Mouse (Mus musculus) layer of hippocampus, adult 2 months (tissue): ENCODE data around the gene Actrt3. TPM values are rescaled to one million over a fixed set of nuclear protein-coding genes. Genes with fewer than 3 reads are reported as not detected.

Source experiments
- DNase-seq, 2 experiments: peaks; one replicate each; pipeline ENCODE4 v3.0.0; 2022; ENCODE audit warnings: low spot score in 2 of 2
- H3K27ac ChIP-seq: fragments of 200-600 bp; 2 replicates; pipeline ENCODE4 v1.8.1; 2022
- H3K4me3 ChIP-seq: fragments of 200-600 bp; 2 replicates; pipeline ENCODE4 v1.8.1; 2022; ENCODE audit warnings: mild to moderate bottlenecking
- CTCF ChIP-seq: fragments of 200-600 bp; conservative IDR thresholded peaks from 2 replicates; pipeline ENCODE4 v1.8.1; 2022; ENCODE audit warnings: antibody characterized with exemption, mild to moderate bottlenecking, moderate library complexity
- total RNA-seq, 2 experiments: library from RNA; stranded (reverse); gene quantifications; 2 replicates each; pipeline ENCODE4 v1.2.3; 2021

Gene Actrt3
- total RNA-seq, 2 experiments from 2014 or later, result 0.54 to 0.88 TPM

DNA sequence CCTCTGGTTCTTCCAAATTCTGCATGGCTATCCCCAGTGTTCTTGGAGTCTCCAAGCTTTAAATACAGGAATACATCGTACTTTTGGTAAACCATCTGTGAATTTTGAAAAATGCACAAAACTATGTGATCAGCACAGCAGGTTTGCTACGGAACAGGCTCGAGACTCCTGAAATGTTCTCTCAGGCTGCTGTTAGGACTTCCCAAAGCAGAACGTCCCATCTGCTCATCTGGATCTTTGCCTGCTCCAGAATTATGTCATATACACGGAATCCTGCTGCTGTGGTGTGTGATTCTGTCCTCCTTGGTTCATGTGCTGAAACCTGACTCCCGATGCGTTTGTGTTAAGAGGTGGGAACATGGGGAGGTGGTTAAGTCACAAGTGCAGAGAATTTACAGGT lies 50.8 kb downstream of the Actrt3 start:
- no peak overlapping the region for H3K27ac ChIP-seq
- no peak for TF ChIP-seq CTCF
- DNase-seq, result no peak
- H3K4me3 ChIP-seq, result no peak overlapping the region

- Histone ChIP-seq H3K27ac (no peak within 1 kb of the TSS), H3K4me3 (peak within 1 kb of the TSS; percentile 34; the same call in 1 of the 2 replicates)
- TF ChIP-seq CTCF, result no peak
- no peak for DNase-seq
Observed at GRCm38 (mm10) chr3:30547908-30548307, 51.8 kb downstream of the Actrt3 start, which contains the start of gene Mecom. Gene Mecom (minus strand): TSS chr3:30548008.

Other genes with a start within 250 kb of the Actrt3 start
- 1 to 10 TPM; 3.3 to 3.5 TPM for gene Mecom, start 51.9 kb downstream of the Actrt3 start, total RNA-seq
- 10 to 100 TPM; 14.7 to 15.0 TPM for gene Mynn, start 2.1 kb upstream of the Actrt3 start, total RNA-seq
- not detected for gene Lrriq4, start 44.6 kb upstream of the Actrt3 start, total RNA-seq
- under 1 TPM; 0.17 to 0.18 TPM for gene Lrrc34, start 47.9 kb upstream of the Actrt3 start, total RNA-seq
- gene Lrrc31, start 99.9 kb upstream of the Actrt3 start, total RNA-seq, result not detected
- gene Samd7, start 146.4 kb upstream of the Actrt3 start, total RNA-seq, result not detected
- 10 to 100 TPM; 90.1 to 96.4 TPM for gene Sec62, start 192.9 kb upstream of the Actrt3 start, total RNA-seq